Mouse (Mus musculus) brain, embryonic 18.5 days (tissue): Measurements from ENCODE around the gene Aqp1.

Experiments
- DNase-seq: peaks from one replicate; pipeline ENCODE4 v3.0.0-alpha.2; 2012; ENCODE audit warnings: low read depth, low spot score

Gene Aqp1

GRCm38 (mm10) chr6:55356976-55357635 lies 20.9 kb downstream of the Aqp1 start:
- DNase-seq: no peak

- DNase-seq: no peak
Measured at GRCm38 (mm10) chr6:55357636-55358031, 21.4 kb downstream of the Aqp1 start.

GRCm38 (mm10) chr6:55358731-55359143 lies 22.5 kb downstream of the Aqp1 start:
- DNase-seq: no peak

- DNase-seq: no peak
Measured at GRCm38 (mm10) chr6:55362663-55363062, 26.4 kb downstream of the Aqp1 start.

- DNase-seq: no peak
Measured at GRCm38 (mm10) chr6:55367126-55367525, 30.9 kb downstream of the Aqp1 start.

GRCm38 (mm10) chr6:55370831-55371230 lies 34.6 kb downstream of the Aqp1 start:
- DNase-seq: no peak

- no peak for DNase-seq
Measured at GRCm38 (mm10) chr6:55376076-55376475, 39.8 kb downstream of the Aqp1 start, which contains the start of gene Ghrhr. TSS of gene Ghrhr (plus strand) at chr6:55376295.

GRCm38 (mm10) chr6:55376511-55376910 lies 40.3 kb downstream of the Aqp1 start:
- no peak for DNase-seq

GRCm38 (mm10) chr6:55377461-55377860 lies 41.2 kb downstream of the Aqp1 start:
- DNase-seq: no peak

- DNase-seq: peak; percentile 28
Measured at GRCm38 (mm10) chr6:55379641-55380335, 43.6 kb downstream of the Aqp1 start.

GRCm38 (mm10) chr6:55381966-55382365 lies 45.7 kb downstream of the Aqp1 start:
- no peak for DNase-seq

- DNase-seq: no peak
Measured at GRCm38 (mm10) chr6:55383897-55384296, 47.7 kb downstream of the Aqp1 start.

GRCm38 (mm10) chr6:55384356-55384951 lies 48.2 kb downstream of the Aqp1 start:
- DNase-seq: no peak

GRCm38 (mm10) chr6:55388546-55389169 lies 52.4 kb downstream of the Aqp1 start:
- DNase-seq: peak; percentile 36

GRCm38 (mm10) chr6:55389321-55389720 lies 53.1 kb downstream of the Aqp1 start:
- no peak for DNase-seq

GRCm38 (mm10) chr6:55391814-55392213 lies 55.6 kb downstream of the Aqp1 start:
- no peak for DNase-seq

- no peak for DNase-seq
Measured at GRCm38 (mm10) chr6:55392453-55392852, 56.2 kb downstream of the Aqp1 start.

GRCm38 (mm10) chr6:55394854-55395253 lies 58.6 kb downstream of the Aqp1 start:
- peak; percentile 57 for DNase-seq

- DNase-seq: peak; percentile 26
Measured at GRCm38 (mm10) chr6:55396176-55396575, 59.9 kb downstream of the Aqp1 start.

- no peak for DNase-seq
Measured at GRCm38 (mm10) chr6:55396622-55397041, 60.4 kb downstream of the Aqp1 start.
